Mouse (Mus musculus): ENCODE measurements around the gene Sec22b. TPM values are rescaled to one million over a fixed set of nuclear protein-coding genes. Genes with fewer than 3 reads are reported as not detected.

The Sec22b gene
- polyA plus RNA-seq, 1 experiment from 2014 or later: 136 TPM

DNA sequence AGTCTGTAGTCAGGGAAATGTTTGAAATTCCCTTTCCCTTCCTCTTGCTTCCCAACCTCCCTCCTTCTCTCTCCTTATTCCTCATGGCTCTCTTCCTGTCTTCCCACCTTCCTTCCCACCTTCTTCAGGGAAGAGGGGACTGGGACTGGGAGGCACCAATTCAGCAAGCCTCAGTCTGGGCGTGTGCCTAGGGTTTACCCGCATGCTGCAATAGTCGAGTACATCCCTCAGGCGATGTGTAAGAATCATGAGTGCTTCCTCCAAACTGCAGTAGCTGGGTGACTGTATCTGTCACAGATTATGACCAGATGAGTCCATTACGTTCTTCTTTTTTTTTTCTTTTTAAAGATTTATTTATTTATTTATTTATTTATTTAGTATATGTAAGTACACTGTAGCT is 32.8 kb downstream of the Sec22b start:
- Histone ChIP-seq H3K4me1 (ENCODE audit: control insufficient read depth, insufficient read depth, low read length) (peaks cover 42% of the 10 kb centered on the region), H3K9me3 (ENCODE audit: control insufficient read depth, low read length) (no peaks in the 10 kb centered on the region)

DNA sequence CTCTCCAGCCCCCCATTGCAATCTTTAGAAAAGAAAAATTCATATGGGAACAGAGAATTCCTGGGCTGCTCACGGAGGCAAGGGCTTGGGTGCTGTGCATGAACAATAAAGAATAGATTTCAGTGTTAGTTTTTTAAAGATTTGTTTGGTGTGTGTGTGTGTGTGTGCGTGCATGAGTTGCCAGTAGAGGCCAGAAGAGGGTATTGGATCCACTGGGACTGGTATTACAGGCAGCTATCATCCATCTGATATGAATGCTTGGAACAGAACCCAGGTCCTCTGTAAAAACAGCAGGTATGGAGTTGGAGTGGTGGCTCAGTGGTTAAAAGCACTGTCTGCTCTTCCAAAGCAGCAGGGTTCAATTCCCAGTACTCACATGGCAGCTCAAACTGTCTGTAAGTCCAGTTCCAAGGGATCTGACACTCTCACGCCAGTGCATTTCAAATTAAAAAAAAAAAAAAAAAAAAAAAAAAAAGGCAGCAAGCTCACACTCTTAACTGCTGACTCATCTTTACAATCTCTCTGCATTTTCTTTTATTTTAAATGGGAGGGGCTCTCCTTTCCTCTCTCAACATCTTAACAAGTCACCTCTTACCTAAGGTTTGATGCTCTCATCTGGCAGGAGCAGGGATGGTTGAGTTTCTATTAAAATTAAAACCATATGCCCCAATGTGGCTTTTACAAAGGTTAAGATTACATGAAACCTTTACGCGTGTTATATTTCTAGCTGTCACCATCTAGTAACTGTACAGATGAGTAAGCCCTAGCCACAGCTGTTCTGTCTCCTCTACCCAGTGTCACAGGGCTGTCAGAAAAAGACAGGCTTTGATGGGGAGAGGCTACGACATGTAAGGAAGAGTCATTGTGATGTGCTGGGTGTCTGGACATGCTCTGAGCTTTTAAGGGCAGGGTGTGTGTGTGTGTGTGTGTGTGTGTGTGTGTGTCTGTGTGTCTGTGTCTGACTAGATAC is 33.6 kb downstream of the Sec22b start:
- no peak overlapping the region for H3K9ac ChIP-seq (ENCODE audit: low read depth, low read length)
- ATAC-seq (ENCODE audit: low FRiP score, low TSS enrichment): no peak
- 72% methylated on average over 6 of the region's 6 CpGs for WGBS
- H3K4me2 ChIP-seq (replicated peaks; ENCODE audit: low read depth, low read length): no peak overlapping the region
- no peaks in the 10 kb centered on the region for H3K36me3 ChIP-seq (ENCODE audit: control insufficient read depth, insufficient read depth, low read length)
- H3K4me1 ChIP-seq (ENCODE audit: control insufficient read depth, insufficient read depth, low read length): peaks cover 50% of the 10 kb centered on the region
- no peaks in the 10 kb centered on the region for H3K9me3 ChIP-seq (ENCODE audit: control insufficient read depth, low read length)
- no peak overlapping the region for H3K4me3 ChIP-seq (ENCODE audit: low read length)
- no peak overlapping the region for H3K27ac ChIP-seq (ENCODE audit: low read depth, low read length)
- no peaks in the 10 kb centered on the region for H3K27me3 ChIP-seq (ENCODE audit: control insufficient read depth, insufficient read depth, low read length)

More for the DNA sequence above, 32.8 kb downstream of the Sec22b start:
- Histone ChIP-seq H3K27ac (ENCODE audit: low read depth, low read length) (no peak overlapping the region), H3K27me3 (ENCODE audit: control insufficient read depth, insufficient read depth, low read length) (no peaks in the 10 kb centered on the region), H3K4me3 (ENCODE audit: low read length) (no peak overlapping the region), H3K4me2 (replicated peaks; ENCODE audit: low read depth, low read length) (no peak overlapping the region), H3K9ac (ENCODE audit: low read depth, low read length) (no peak overlapping the region), H3K36me3 (ENCODE audit: control insufficient read depth, insufficient read depth, low read length) (no peaks in the 10 kb centered on the region)
- ATAC-seq (ENCODE audit: low FRiP score, low TSS enrichment): no peak
- WGBS: 84% methylated on average over 5 of the region's 5 CpGs

DNA sequence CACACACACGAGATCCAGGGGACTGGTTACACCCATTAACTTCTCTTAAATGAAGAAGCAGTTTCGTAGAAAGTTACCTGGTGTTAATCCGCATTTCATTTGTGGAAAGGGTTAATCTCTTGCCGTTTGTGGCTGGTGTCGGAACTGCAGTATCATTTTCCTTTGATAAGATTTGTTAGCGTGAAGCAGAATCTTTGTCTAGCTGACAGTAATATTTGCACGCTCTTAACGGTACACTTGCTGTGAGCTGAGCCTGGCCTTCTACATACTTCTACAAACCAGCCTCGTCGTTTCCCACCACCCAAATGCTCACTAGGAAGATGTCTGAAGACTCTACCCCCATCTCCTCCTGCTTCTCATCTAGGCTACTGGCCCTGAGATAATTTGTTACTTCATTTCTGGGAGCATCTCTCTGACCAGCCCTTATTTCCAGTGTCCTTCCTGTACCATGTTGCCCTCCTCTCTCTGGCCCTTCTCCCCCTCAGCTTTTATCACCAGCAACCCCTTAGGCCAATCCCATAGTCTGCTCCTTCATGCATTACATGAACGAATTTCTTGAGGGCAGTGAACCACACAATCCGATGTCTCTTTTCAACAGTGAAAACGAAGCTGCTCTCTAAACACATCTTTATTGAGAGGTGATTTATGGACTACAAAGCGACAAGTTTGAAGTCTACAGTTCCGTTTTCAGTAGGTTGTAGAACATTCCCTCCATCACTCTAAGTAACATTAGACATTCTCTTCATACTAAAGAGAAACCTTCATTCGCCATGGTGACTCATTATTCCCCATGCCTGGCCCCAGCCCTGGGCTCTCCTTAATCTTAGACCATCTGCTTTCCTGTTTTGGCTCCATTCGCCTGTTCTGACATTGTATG is 36.3 kb downstream of the Sec22b start:
- peak overlapping the region; percentile 19; the same call in 1 of the 2 replicates for H3K4me2 ChIP-seq (replicated peaks; ENCODE audit: low read depth, low read length)
- no peaks in the 10 kb centered on the region for H3K9me3 ChIP-seq (ENCODE audit: control insufficient read depth, low read length)
- H3K4me1 ChIP-seq (ENCODE audit: control insufficient read depth, insufficient read depth, low read length): peaks cover 62% of the 10 kb centered on the region
- 18% methylated on average over 17 of the region's 17 CpGs for WGBS
- H3K27me3 ChIP-seq (ENCODE audit: control insufficient read depth, insufficient read depth, low read length): no peaks in the 10 kb centered on the region
- peak overlapping the region; percentile 60; the same call in 1 of the 2 replicates for H3K27ac ChIP-seq (ENCODE audit: low read depth, low read length)
- no peaks in the 10 kb centered on the region for H3K36me3 ChIP-seq (ENCODE audit: control insufficient read depth, insufficient read depth, low read length)
- peak; percentile 85 for ATAC-seq (ENCODE audit: low FRiP score, low TSS enrichment)
- H3K4me3 ChIP-seq (ENCODE audit: low read length): no peak overlapping the region
- peak overlapping the region; percentile 28; the same call in 1 of the 2 replicates for H3K9ac ChIP-seq (ENCODE audit: low read depth, low read length)

- Histone ChIP-seq H3K36me3 (ENCODE audit: control insufficient read depth, insufficient read depth, low read length) (no peaks in the 10 kb centered on the region), H3K27ac (ENCODE audit: low read depth, low read length) (peak overlapping the region; percentile 60; the same call in 1 of the 2 replicates), H3K9me3 (ENCODE audit: control insufficient read depth, low read length) (no peaks in the 10 kb centered on the region), H3K4me2 (replicated peaks; ENCODE audit: low read depth, low read length) (no peak overlapping the region), H3K4me1 (ENCODE audit: control insufficient read depth, insufficient read depth, low read length) (peaks cover 62% of the 10 kb centered on the region), H3K4me3 (ENCODE audit: low read length) (no peak overlapping the region), H3K27me3 (ENCODE audit: control insufficient read depth, insufficient read depth, low read length) (no peaks in the 10 kb centered on the region), H3K9ac (ENCODE audit: low read depth, low read length) (no peak overlapping the region)
- WGBS: 37% methylated on average over 6 of the region's 6 CpGs
- ATAC-seq (ENCODE audit: low FRiP score, low TSS enrichment): no peak
Measured at GRCm38 (mm10) chr3:97937945-97938266, 36.9 kb downstream of the Sec22b start.

- H3K27ac ChIP-seq (ENCODE audit: low read depth, low read length): peak overlapping the region; percentile 63
- no peaks in the 10 kb centered on the region for H3K27me3 ChIP-seq (ENCODE audit: control insufficient read depth, insufficient read depth, low read length)
- ATAC-seq (ENCODE audit: low FRiP score, low TSS enrichment): no peak
- H3K4me3 ChIP-seq (ENCODE audit: low read length): no peak overlapping the region
- no peaks in the 10 kb centered on the region for H3K9me3 ChIP-seq (ENCODE audit: control insufficient read depth, low read length)
- H3K36me3 ChIP-seq (ENCODE audit: control insufficient read depth, insufficient read depth, low read length): no peaks in the 10 kb centered on the region
- H3K4me1 ChIP-seq (ENCODE audit: control insufficient read depth, insufficient read depth, low read length): peaks cover 57% of the 10 kb centered on the region
- WGBS: 41% methylated on average over 7 of the region's 7 CpGs
- no peak overlapping the region for H3K4me2 ChIP-seq (replicated peaks; ENCODE audit: low read depth, low read length)
- 0 out of 2 replicates have a peak overlapping the region, but pooled peaks have one; percentile 2 for H3K9ac ChIP-seq (ENCODE audit: low read depth, low read length)
Measured at GRCm38 (mm10) chr3:97938814-97939526, 38.0 kb downstream of the Sec22b start.

DNA sequence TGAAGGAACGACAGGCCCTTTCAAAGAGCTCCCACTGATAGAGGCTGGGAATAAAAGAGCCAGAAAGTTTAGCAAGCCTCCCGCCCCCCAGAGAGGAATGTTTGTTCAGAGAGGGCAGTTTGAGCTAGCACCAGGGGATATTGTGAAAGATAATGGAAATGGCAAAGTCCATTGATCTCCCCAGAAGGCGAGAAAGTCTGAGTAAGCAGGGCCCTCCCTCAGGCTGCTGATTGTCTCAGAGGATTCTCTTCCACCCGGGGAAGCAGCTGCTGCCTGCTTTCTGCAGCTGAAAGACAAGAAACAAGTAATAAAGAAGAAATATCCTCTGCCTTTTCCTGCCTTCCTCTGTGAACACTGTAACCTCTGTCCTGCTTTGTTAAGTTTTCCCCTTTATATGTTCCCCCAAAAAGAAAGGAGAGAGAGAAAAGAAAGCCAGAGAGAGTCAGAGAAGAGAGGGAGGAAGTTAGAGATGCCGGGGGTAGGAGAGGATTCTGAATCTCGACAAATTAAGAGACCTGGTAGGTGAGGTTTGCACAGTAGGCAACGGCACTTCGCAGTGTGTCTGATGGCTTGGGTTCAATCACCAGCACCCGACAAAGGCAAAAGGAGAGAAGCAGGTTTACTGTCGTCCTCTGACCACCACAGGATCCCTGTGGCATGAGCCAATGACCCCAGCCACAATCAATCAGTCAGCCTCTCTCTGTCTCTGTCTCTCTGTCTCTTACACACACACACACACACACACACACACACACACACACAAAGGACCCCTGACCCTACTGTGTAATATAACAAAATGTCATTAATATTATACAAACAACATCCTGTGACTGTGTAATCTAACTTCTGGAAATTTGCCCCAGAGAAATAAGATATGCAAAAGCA is 38.9 kb downstream of the Sec22b start:
- Histone ChIP-seq H3K4me1 (ENCODE audit: control insufficient read depth, insufficient read depth, low read length) (peaks cover 57% of the 10 kb centered on the region), H3K4me3 (ENCODE audit: low read length) (no peak overlapping the region), H3K36me3 (ENCODE audit: control insufficient read depth, insufficient read depth, low read length) (no peaks in the 10 kb centered on the region), H3K27me3 (ENCODE audit: control insufficient read depth, insufficient read depth, low read length) (no peaks in the 10 kb centered on the region), H3K27ac (ENCODE audit: low read depth, low read length) (peak overlapping the region; percentile 63), H3K4me2 (replicated peaks; ENCODE audit: low read depth, low read length) (no peak overlapping the region), H3K9ac (ENCODE audit: low read depth, low read length) (0 out of 2 replicates have a peak overlapping the region, but pooled peaks have one; percentile 2), H3K9me3 (ENCODE audit: control insufficient read depth, low read length) (no peaks in the 10 kb centered on the region)
- no peak for ATAC-seq (ENCODE audit: low FRiP score, low TSS enrichment)
- WGBS: 7% methylated on average over 10 of the region's 10 CpGs

GRCm38 (mm10) chr3:97940511-97941204 is 39.7 kb downstream of the Sec22b start:
- Histone ChIP-seq H3K27ac (ENCODE audit: low read depth, low read length) (peak overlapping the region; percentile 66; the same call in 1 of the 2 replicates), H3K4me3 (ENCODE audit: low read length) (no peak overlapping the region), H3K9ac (ENCODE audit: low read depth, low read length) (no peak overlapping the region), H3K27me3 (ENCODE audit: control insufficient read depth, insufficient read depth, low read length) (no peaks in the 10 kb centered on the region), H3K4me1 (ENCODE audit: control insufficient read depth, insufficient read depth, low read length) (peaks cover 57% of the 10 kb centered on the region), H3K4me2 (replicated peaks; ENCODE audit: low read depth, low read length) (no peak overlapping the region), H3K9me3 (ENCODE audit: control insufficient read depth, low read length) (no peaks in the 10 kb centered on the region), H3K36me3 (ENCODE audit: control insufficient read depth, insufficient read depth, low read length) (no peaks in the 10 kb centered on the region)
- 30% methylated on average over 9 of the region's 9 CpGs for WGBS
- ATAC-seq (ENCODE audit: low FRiP score, low TSS enrichment): no peak
